Mouse (Mus musculus) midbrain, embryonic 10.5 days (tissue): ENCODE data around the gene Rgs14. TPM values are rescaled to one million over a fixed set of nuclear protein-coding genes. Genes with fewer than 3 reads are reported as not detected.

Experiments used
- DNase-seq: peaks from one replicate; pipeline ENCODE4 v3.0.0-alpha.2; 2017; ENCODE audit warnings: low spot score
- H3K27ac ChIP-seq: fragments of 300-500 bp; sonication (generic); replicated peaks from 2 replicates; pipeline ENCODE4 v1.5.1; 2016; ENCODE audit warnings: mild to moderate bottlenecking
- H3K27me3 ChIP-seq: fragments of 300-500 bp; sonication (generic); 2 replicates; pipeline ENCODE4 v1.6.1; 2016; ENCODE audit warnings: low read depth, mild to moderate bottlenecking; ENCODE audit not compliant: poor library complexity, severe bottlenecking
- H3K36me3 ChIP-seq: fragments of 300-500 bp; sonication (generic); 2 replicates; pipeline ENCODE4 v1.6.1; 2016; ENCODE audit warnings: mild to moderate bottlenecking, moderate library complexity
- H3K4me1 ChIP-seq: fragments of 300-500 bp; sonication (generic); 2 replicates; pipeline ENCODE4 v1.6.1; 2016
- H3K4me3 ChIP-seq: fragments of 300-500 bp; sonication (generic); 2 replicates; pipeline ENCODE4 v1.5.1; 2016; ENCODE audit warnings: mild to moderate bottlenecking, moderate library complexity
- H3K9me3 ChIP-seq: fragments of 300-500 bp; sonication (generic); replicated peaks from 2 replicates; pipeline ENCODE4 v1.6.1; 2016; ENCODE audit warnings: mild to moderate bottlenecking
- WGBS: fragments of 180-500 bp; shearing (Covaris S2); methylation state at CpG from one replicate; pipeline ENCODE4 v1.1.7; 2016; 5-methylcytosine and 5-hydroxymethylcytosine counted together
- polyA plus RNA-seq: library from polyadenylated mRNA; unstranded; fragments of >200 nt; fragmentation: Nextera tagmentation; extraction: Ambion mirVana; gene quantifications from 2 replicates; pipeline ENCODE4 v1.2.1, GENCODE M21; 2016

Rgs14 gene
- polyA plus RNA-seq, 1 experiment from 2014 or later, result 0.41 TPM

GRCm38 (mm10) chr13:55330567-55331400, 38.7 kb upstream of the Rgs14 start:
- no peak for DNase-seq

GRCm38 (mm10) chr13:55332331-55332730, 37.2 kb upstream of the Rgs14 start:
- H3K4me3 ChIP-seq, result no peak overlapping the region
- DNase-seq, result no peak
- peaks cover 45% of the 10 kb centered on the region for H3K4me1 ChIP-seq
- no peak overlapping the region for H3K27ac ChIP-seq
- peaks cover 25% of the 10 kb centered on the region for H3K27me3 ChIP-seq
- H3K36me3 ChIP-seq, result no peaks in the 10 kb centered on the region
- no peaks in the 10 kb centered on the region for H3K9me3 ChIP-seq
- WGBS, result 94% methylated on average over 3 of the region's 3 CpGs

More at GRCm38 (mm10) chr13:55330567-55331400, 38.7 kb upstream of the Rgs14 start:
- 51% methylated on average over 14 of the region's 14 CpGs for WGBS
- Histone ChIP-seq H3K4me3 (peak overlapping the region; percentile 77), H3K36me3 (peaks cover 15% of the 10 kb centered on the region), H3K27ac (peak overlapping the region; percentile 98), H3K4me1 (peaks cover 46% of the 10 kb centered on the region), H3K9me3 (no peaks in the 10 kb centered on the region), H3K27me3 (peaks cover 25% of the 10 kb centered on the region)

- 84% methylated on average over 4 of the region's 4 CpGs for WGBS
- Histone ChIP-seq H3K4me1 (peaks cover 14% of the 10 kb centered on the region), H3K27me3 (0 out of 2 replicates have a peak, but pooled peaks cover 14% of the 10 kb centered on the region), H3K4me3 (no peak overlapping the region), H3K9me3 (no peaks in the 10 kb centered on the region), H3K36me3 (no peaks in the 10 kb centered on the region), H3K27ac (no peak overlapping the region)
- no peak for DNase-seq
These were observed 33.8 kb upstream of the Rgs14 start for GRCm38 (mm10) chr13:55335701-55336100.

GRCm38 (mm10) chr13:55337341-55337975, 32.1 kb upstream of the Rgs14 start:
- H3K27me3 ChIP-seq, result no peaks in the 10 kb centered on the region
- WGBS, result 75% methylated on average over 10 of the region's 10 CpGs
- H3K27ac ChIP-seq, result no peak overlapping the region
- no peaks in the 10 kb centered on the region for H3K9me3 ChIP-seq
- peaks cover 7% of the 10 kb centered on the region for H3K4me1 ChIP-seq
- no peaks in the 10 kb centered on the region for H3K36me3 ChIP-seq
- H3K4me3 ChIP-seq, result no peak overlapping the region
- DNase-seq, result no peak

- Histone ChIP-seq H3K27me3 (no peaks in the 10 kb centered on the region), H3K4me1 (peaks cover 10% of the 10 kb centered on the region), H3K27ac (no peak overlapping the region), H3K36me3 (no peaks in the 10 kb centered on the region), H3K9me3 (no peaks in the 10 kb centered on the region), H3K4me3 (no peak overlapping the region)
- WGBS, result 71% methylated on average over 12 of the region's 12 CpGs
- no peak for DNase-seq
These were observed 31.1 kb upstream of the Rgs14 start for GRCm38 (mm10) chr13:55338131-55339054.

GRCm38 (mm10) chr13:55339259-55339658, 30.3 kb upstream of the Rgs14 start:
- H3K9me3 ChIP-seq, result no peaks in the 10 kb centered on the region
- no peak overlapping the region for H3K4me3 ChIP-seq
- no peak overlapping the region for H3K27ac ChIP-seq
- peaks cover 6% of the 10 kb centered on the region for H3K36me3 ChIP-seq
- 45% methylated on average over 2 of the region's 2 CpGs for WGBS
- DNase-seq, result no peak
- no peaks in the 10 kb centered on the region for H3K27me3 ChIP-seq
- H3K4me1 ChIP-seq, result peaks cover 10% of the 10 kb centered on the region

GRCm38 (mm10) chr13:55342469-55342868, 27.1 kb upstream of the Rgs14 start:
- Histone ChIP-seq H3K4me3 (no peak overlapping the region), H3K4me1 (peaks cover 5% of the 10 kb centered on the region), H3K27me3 (no peaks in the 10 kb centered on the region), H3K36me3 (peaks cover 38% of the 10 kb centered on the region), H3K27ac (no peak overlapping the region), H3K9me3 (no peaks in the 10 kb centered on the region)
- 53% methylated on average over 11 of the region's 11 CpGs for WGBS
- DNase-seq, result no peak

- Histone ChIP-seq H3K27me3 (no peaks in the 10 kb centered on the region), H3K9me3 (no peaks in the 10 kb centered on the region), H3K4me1 (peaks cover 3% of the 10 kb centered on the region; the same call in 1 of the 2 replicates), H3K4me3 (no peak overlapping the region), H3K27ac (no peak overlapping the region), H3K36me3 (peaks cover 55% of the 10 kb centered on the region)
- 90% methylated on average over 7 of the region's 7 CpGs for WGBS
- no peak for DNase-seq
These were observed 25.2 kb upstream of the Rgs14 start for GRCm38 (mm10) chr13:55344286-55344685.

GRCm38 (mm10) chr13:55346745-55347144, 22.8 kb upstream of the Rgs14 start:
- Histone ChIP-seq H3K27ac (no peak overlapping the region), H3K27me3 (no peaks in the 10 kb centered on the region), H3K4me1 (peaks cover 3% of the 10 kb centered on the region; the same call in 1 of the 2 replicates), H3K36me3 (peaks cover 78% of the 10 kb centered on the region), H3K4me3 (no peak overlapping the region), H3K9me3 (no peaks in the 10 kb centered on the region)
- DNase-seq, result no peak
- 94% methylated on average over 11 of the region's 11 CpGs for WGBS

- H3K27ac ChIP-seq, result no peak overlapping the region
- peaks cover 51% of the 10 kb centered on the region for H3K36me3 ChIP-seq
- no peak for DNase-seq
- no peaks in the 10 kb centered on the region for H3K9me3 ChIP-seq
- peaks cover 25% of the 10 kb centered on the region for H3K4me1 ChIP-seq
- H3K4me3 ChIP-seq, result peak overlapping the region; percentile 97
- no peaks in the 10 kb centered on the region for H3K27me3 ChIP-seq
These were observed 8.4 kb upstream of the Rgs14 start for GRCm38 (mm10) chr13:55361145-55361544.

- DNase-seq, result no peak
- 1% methylated on average over 32 of the region's 32 CpGs for WGBS
These were observed 7.5 kb upstream of the Rgs14 start for GRCm38 (mm10) chr13:55361974-55362452.

GRCm38 (mm10) chr13:55362453-55363060, 7.0 kb upstream of the Rgs14 start, which contains the start of gene Lman2:
Gene Lman2, minus strand, starts transcription at chr13:55362783.
- Histone ChIP-seq H3K9me3 (no peaks in the 10 kb centered on the region), H3K4me1 (peaks cover 25% of the 10 kb centered on the region), H3K27me3 (no peaks in the 10 kb centered on the region), H3K27ac (peak within 1 kb of the TSS; percentile 93), H3K4me3 (peak within 1 kb of the TSS; percentile 97), H3K36me3 (peaks cover 37% of the 10 kb centered on the region)
- under 1% methylated on average over 35 of the region's 35 CpGs for whole genome bisulfite sequencing
- peak; percentile 97 for DNase-seq

More at GRCm38 (mm10) chr13:55361974-55362452, 7.5 kb upstream of the Rgs14 start:
- Histone ChIP-seq H3K4me3 (peak overlapping the region; percentile 97), H3K9me3 (no peaks in the 10 kb centered on the region), H3K27me3 (no peaks in the 10 kb centered on the region), H3K27ac (peak overlapping the region; percentile 93), H3K36me3 (peaks cover 42% of the 10 kb centered on the region), H3K4me1 (peaks cover 25% of the 10 kb centered on the region)
